Mouse (Mus musculus): ENCODE data around the gene Pstpip1. TPM values are rescaled to one million over a fixed set of nuclear protein-coding genes. Genes with fewer than 3 reads are reported as not detected.
A peak's percentile ranks its signal among the peaks of the same experiment; 100 is the strongest.

Pstpip1 gene
- polyA plus RNA-seq, 1 experiment = 1.0 TPM

DNA sequence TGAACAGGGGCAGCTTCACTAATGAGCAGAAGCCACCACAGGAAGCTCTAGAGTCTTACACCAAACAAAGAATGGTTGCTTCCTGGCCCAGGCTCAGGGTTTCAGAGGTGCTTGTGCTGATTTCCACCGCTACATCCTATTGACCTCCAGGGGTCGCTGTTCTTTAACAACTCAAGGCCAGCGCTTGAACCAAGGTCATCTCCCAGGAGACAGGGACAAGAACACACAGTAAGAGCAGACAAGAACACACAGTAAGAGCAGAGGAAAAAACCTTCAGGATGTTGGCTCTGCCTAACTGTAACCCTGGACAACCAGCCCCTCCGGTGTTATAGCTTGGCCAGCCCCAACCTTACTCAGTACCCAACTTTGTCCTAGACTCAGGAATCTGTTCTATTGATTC, 14.5 kb upstream of the Pstpip1 start:
- Histone ChIP-seq H3K4me3 (ENCODE audit: insufficient read depth, poor library complexity, severe bottlenecking) (no peak overlapping the region), H3K79me3 (ENCODE audit: low read depth) (no peaks in the 10 kb centered on the region)
- TF ChIP-seq MYOD1 (IDR thresholded peaks at IDR 0.05; ENCODE audit: control insufficient read depth, insufficient read length, low read depth) (no peak), MAX (IDR thresholded peaks at IDR 0.05) (no peak), CTCF (IDR thresholded peaks at IDR 0.05; ENCODE audit: control insufficient read depth, insufficient read depth, insufficient read length) (peak; percentile 25), FOSL1 (IDR thresholded peaks at IDR 0.05; ENCODE audit: insufficient read depth, low read length, poor library complexity, severe bottlenecking) (no peak)

GRCm38 (mm10) chr9:56075901-56076620, 13.7 kb upstream of the Pstpip1 start:
- H3K36me3 ChIP-seq (ENCODE audit: control insufficient read depth, insufficient read depth) = no peaks in the 10 kb centered on the region
- no peaks in the 10 kb centered on the region for H3K27me3 ChIP-seq (ENCODE audit: control insufficient read depth, insufficient read depth, insufficient read length)
- no peaks in the 10 kb centered on the region for H3K79me2 ChIP-seq (ENCODE audit: control insufficient read depth, insufficient read depth)
- H3ac ChIP-seq (ENCODE audit: control insufficient read depth, insufficient read length, low read depth) = no peak overlapping the region
- TF ChIP-seq USF1 (IDR thresholded peaks at IDR 0.05; ENCODE audit: low read depth) (no peak), CTCF (IDR thresholded peaks at IDR 0.05; ENCODE audit: control insufficient read depth, insufficient read depth, insufficient read length) (no peak), MYOG (IDR thresholded peaks at IDR 0.05; ENCODE audit: control insufficient read depth, extremely low read depth, insufficient read length) (no peak), MAX (IDR thresholded peaks at IDR 0.05) (no peak), CEBPB (IDR thresholded peaks at IDR 0.05; ENCODE audit: low read depth) (no peak), MYOD1 (IDR thresholded peaks at IDR 0.05; ENCODE audit: control insufficient read depth, insufficient read length, low read depth) (no peak), FOSL1 (IDR thresholded peaks at IDR 0.05; ENCODE audit: insufficient read depth, low read length, poor library complexity, severe bottlenecking) (no peak)
- H3K79me3 ChIP-seq (ENCODE audit: low read depth) = no peaks in the 10 kb centered on the region
- no peak overlapping the region for H3K4me3 ChIP-seq (ENCODE audit: insufficient read depth, poor library complexity, severe bottlenecking)

More for the DNA sequence above, 14.5 kb upstream of the Pstpip1 start:
- Histone ChIP-seq H3ac (ENCODE audit: control insufficient read depth, insufficient read length, low read depth) (no peak overlapping the region), H3K36me3 (ENCODE audit: control insufficient read depth, insufficient read depth) (no peaks in the 10 kb centered on the region), H3K79me2 (ENCODE audit: control insufficient read depth, insufficient read depth) (no peaks in the 10 kb centered on the region), H3K27me3 (ENCODE audit: control insufficient read depth, insufficient read depth, insufficient read length) (no peaks in the 10 kb centered on the region)

GRCm38 (mm10) chr9:56079587-56079986, 10.2 kb upstream of the Pstpip1 start:
- Histone ChIP-seq H3K79me2 (ENCODE audit: control insufficient read depth, insufficient read depth) (no peaks in the 10 kb centered on the region), H3ac (ENCODE audit: control insufficient read depth, insufficient read length, low read depth) (no peak overlapping the region), H3K27me3 (ENCODE audit: control insufficient read depth, insufficient read depth, insufficient read length) (no peaks in the 10 kb centered on the region), H3K4me3 (ENCODE audit: insufficient read depth, poor library complexity, severe bottlenecking) (no peak overlapping the region), H3K79me3 (ENCODE audit: low read depth) (no peaks in the 10 kb centered on the region), H3K36me3 (ENCODE audit: control insufficient read depth, insufficient read depth) (no peaks in the 10 kb centered on the region)
- TF ChIP-seq USF1 (IDR thresholded peaks at IDR 0.05; ENCODE audit: low read depth) (no peak), FOSL1 (IDR thresholded peaks at IDR 0.05; ENCODE audit: insufficient read depth, low read length, poor library complexity, severe bottlenecking) (no peak), CEBPB (IDR thresholded peaks at IDR 0.05; ENCODE audit: low read depth) (no peak), MYOD1 (IDR thresholded peaks at IDR 0.05; ENCODE audit: control insufficient read depth, insufficient read length, low read depth) (no peak), MYOG (IDR thresholded peaks at IDR 0.05; ENCODE audit: control insufficient read depth, extremely low read depth, insufficient read length) (no peak)

DNA sequence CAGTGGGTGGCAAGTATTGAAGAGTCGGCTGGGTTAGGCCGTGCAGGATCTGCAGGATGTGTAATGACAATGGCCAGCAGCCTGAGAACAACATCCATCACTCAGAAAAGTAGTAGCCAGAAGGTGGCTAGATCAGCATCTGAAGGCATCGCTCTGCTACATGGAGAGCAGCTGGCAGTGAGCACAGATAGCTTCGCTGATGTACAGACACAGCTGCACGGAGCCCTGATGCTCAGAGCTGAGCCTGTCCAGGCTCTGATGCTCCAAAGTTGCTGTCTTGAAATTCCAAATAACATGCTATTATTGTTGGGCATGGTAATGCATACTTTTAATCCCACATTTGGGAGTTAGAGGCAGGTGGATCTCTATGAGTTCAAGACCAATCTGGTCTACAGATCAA, 3.2 kb upstream of the Pstpip1 start:
- Histone ChIP-seq H3K27me3 (ENCODE audit: control insufficient read depth, insufficient read depth, insufficient read length) (no peaks in the 10 kb centered on the region), H3ac (ENCODE audit: control insufficient read depth, insufficient read length, low read depth) (no peak overlapping the region), H3K4me3 (ENCODE audit: insufficient read depth, poor library complexity, severe bottlenecking) (no peak overlapping the region), H3K79me2 (ENCODE audit: control insufficient read depth, insufficient read depth) (no peaks in the 10 kb centered on the region), H3K36me3 (ENCODE audit: control insufficient read depth, insufficient read depth) (no peaks in the 10 kb centered on the region), H3K79me3 (ENCODE audit: low read depth) (no peaks in the 10 kb centered on the region)
- TF ChIP-seq MYOD1 (IDR thresholded peaks at IDR 0.05; ENCODE audit: control insufficient read depth, insufficient read length, low read depth) = no peak
- TF ChIP-seq CEBPB (IDR thresholded peaks at IDR 0.05; ENCODE audit: low read depth) = no peak
- TF ChIP-seq MAX (IDR thresholded peaks at IDR 0.05) = no peak
- no peak for TF ChIP-seq CTCF (IDR thresholded peaks at IDR 0.05; ENCODE audit: control insufficient read depth, insufficient read depth, insufficient read length)
- no peak for TF ChIP-seq FOSL1 (IDR thresholded peaks at IDR 0.05; ENCODE audit: insufficient read depth, low read length, poor library complexity, severe bottlenecking)
- no peak for TF ChIP-seq USF1 (IDR thresholded peaks at IDR 0.05; ENCODE audit: low read depth)
- no peak for TF ChIP-seq MYOG (IDR thresholded peaks at IDR 0.05; ENCODE audit: control insufficient read depth, extremely low read depth, insufficient read length)

DNA sequence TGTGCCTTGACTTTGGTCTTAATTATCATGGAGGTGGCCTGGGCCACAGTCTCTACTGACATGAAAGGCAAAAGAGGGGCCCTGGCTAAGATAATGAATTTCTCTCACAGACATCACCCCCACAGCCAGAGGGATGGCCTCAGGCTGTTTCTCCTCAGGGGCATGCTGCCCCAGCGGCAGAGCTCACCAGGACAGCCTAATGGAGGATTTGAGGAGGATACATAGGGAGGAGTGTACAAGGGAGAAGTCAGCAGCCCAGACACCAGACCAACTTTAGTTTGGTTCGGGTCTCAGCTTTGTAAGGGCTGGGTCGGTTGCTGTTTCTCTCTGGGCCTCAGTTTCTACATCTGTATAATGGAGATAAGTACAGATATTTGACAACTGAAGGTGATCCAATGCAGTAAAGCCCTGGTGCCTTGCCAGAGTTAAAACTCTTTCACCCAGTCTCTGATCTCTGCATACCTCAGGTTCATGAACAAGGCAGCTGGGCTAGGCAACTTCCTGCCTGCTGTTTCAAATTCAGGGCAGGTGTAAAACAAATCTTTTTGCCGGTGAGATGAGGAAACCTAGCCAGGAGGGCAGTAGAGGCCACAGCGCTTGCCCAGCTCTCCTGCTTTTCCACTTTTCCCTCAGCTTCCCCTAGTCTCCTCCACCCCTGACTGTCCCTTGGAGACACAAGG, 924 bp downstream of the Pstpip1 start:
- Histone ChIP-seq H3ac (ENCODE audit: control insufficient read depth, insufficient read length, low read depth) (no peak overlapping the region), H3K4me3 (ENCODE audit: insufficient read depth, poor library complexity, severe bottlenecking) (no peak overlapping the region), H3K27me3 (ENCODE audit: control insufficient read depth, insufficient read depth, insufficient read length) (no peaks in the 10 kb centered on the region), H3K36me3 (ENCODE audit: control insufficient read depth, insufficient read depth) (no peaks in the 10 kb centered on the region), H3K79me3 (ENCODE audit: low read depth) (no peaks in the 10 kb centered on the region), H3K79me2 (ENCODE audit: control insufficient read depth, insufficient read depth) (no peaks in the 10 kb centered on the region)
- TF ChIP-seq MYOG (IDR thresholded peaks at IDR 0.05; ENCODE audit: control insufficient read depth, extremely low read depth, insufficient read length) (no peak), CEBPB (IDR thresholded peaks at IDR 0.05; ENCODE audit: low read depth) (no peak), MAX (IDR thresholded peaks at IDR 0.05) (no peak), CTCF (IDR thresholded peaks at IDR 0.05; ENCODE audit: control insufficient read depth, insufficient read depth, insufficient read length) (no peak), FOSL1 (IDR thresholded peaks at IDR 0.05; ENCODE audit: insufficient read depth, low read length, poor library complexity, severe bottlenecking) (no peak), USF1 (IDR thresholded peaks at IDR 0.05; ENCODE audit: low read depth) (no peak), MYOD1 (IDR thresholded peaks at IDR 0.05; ENCODE audit: control insufficient read depth, insufficient read length, low read depth) (no peak)

All from C2C12 (cell line).